Comparison of ENCODE assay signal across 8 mouse cellular contexts in genomic region chr10:39572672-39573051, GRCm38 (mm10). TPM values are rescaled to one million over a fixed set of nuclear protein-coding genes. Genes with fewer than 3 reads are reported as not detected.
DNase-seq lines count a peak whose midpoint lies in the region; ATAC-seq and TF ChIP-seq lines count a peak whose summit lies in the region.

No protein-coding gene starts in this region.

- H3K27me3 ChIP-seq in heart, postnatal 0 days (ENCODE audit: control insufficient read depth, insufficient read depth, low read length) = no peaks in the 10 kb centered on the region

- no peak overlapping the region for H3K27ac ChIP-seq in heart, postnatal 0 days (ENCODE audit: low read depth)

- no peaks in the 10 kb centered on the region for H3K36me3 ChIP-seq in heart, postnatal 0 days (replicated peaks; ENCODE audit: control insufficient read depth, insufficient read depth, low read length)

- WGBS in heart, postnatal 0 days = 58% methylated on average over 6 of the region's 6 CpGs

- H3K9me3 ChIP-seq in heart, postnatal 0 days (replicated peaks; ENCODE audit: control insufficient read depth, low read length) = no peaks in the 10 kb centered on the region

- peaks cover 22% of the 10 kb centered on the region for H3K4me1 ChIP-seq in heart, postnatal 0 days (ENCODE audit: control insufficient read depth, insufficient read depth)

- H3K4me2 ChIP-seq in heart, postnatal 0 days (ENCODE audit: low read depth, low read length) = no peak overlapping the region

- TF ChIP-seq CTCF in heart, postnatal 0 days (IDR thresholded peaks at IDR 0.05; ENCODE audit: low read depth) = no peak

- no peak overlapping the region for H3K9ac ChIP-seq in heart, postnatal 0 days (replicated peaks; ENCODE audit: low read depth, low read length)

- H3K4me3 ChIP-seq in heart, postnatal 0 days (ENCODE audit: low read depth, low read length) = no peak overlapping the region

- DNase-seq in heart, postnatal 0 days (ENCODE audit: low spot score) = no peak
- DNase-seq in heart, postnatal 4 days = no peak
- peak; percentile 90 for DNase-seq in NIH3T3 (ENCODE audit: low read depth)
- DNase-seq in thymus, postnatal 0 days (ENCODE audit: low spot score) = peak; percentile 21
- no peak for DNase-seq in B cell, adult 2 months

- no peak for TF ChIP-seq EP300 in heart, postnatal 0 days (IDR thresholded peaks at IDR 0.05; ENCODE audit: low read depth)

- peak; percentile 24; the same call in 1 of the 2 replicates for ATAC-seq in heart, postnatal 0 days (ENCODE audit: insufficient read depth, low read depth)
- peak; percentile 86 for ATAC-seq in granulocyte monocyte progenitor cell, adult 5-6 weeks (replicated peaks; ENCODE audit: poor library complexity, severe bottlenecking)
- peak; percentile 61 for ATAC-seq in megakaryocyte progenitor cell, adult 5-6 weeks (replicated peaks; ENCODE audit: poor library complexity)
- no peak for ATAC-seq in erythroid progenitor cell, adult 5-6 weeks (replicated peaks; ENCODE audit: low FRiP score, poor library complexity, severe bottlenecking)

RNA-seq across cellular contexts. Expression of gene Traf3ip2, which starts 40.1 kb away (rescaled TPM):
- total RNA-seq in heart, postnatal 0 days (2014; rRNA removed; ENCODE audit: low replicate concordance) = 6.4 and 9.9 TPM in 2 replicates
- 6.3 and 6.4 TPM in 2 replicates for polyA plus RNA-seq in heart, postnatal 0 days (2015; fragmentation: Nextera tagmentation; extraction: Ambion mirVana)
- 1 to 10 TPM; 7.1 to 7.3 TPM for total RNA-seq in heart, postnatal 4 days (2021)
- 2.5 and 9.6 TPM in 2 replicates for total RNA-seq in granulocyte monocyte progenitor cell, adult 5-6 weeks (2014; fragmentation: Nextera tagmentation)
- 2.9 and 8.5 TPM in 2 replicates for total RNA-seq in granulocyte monocyte progenitor cell, adult 5-6 weeks (2017)
- total RNA-seq in megakaryocyte progenitor cell, adult 5-6 weeks (2015) = 11.2 and 11.6 TPM in 2 replicates
- 1.5 and 4.3 TPM in 2 replicates for total RNA-seq in megakaryocyte progenitor cell, adult 5-6 weeks (2017)
- 13.9 and 19.3 TPM in 2 replicates for polyA plus RNA-seq in thymus, postnatal 0 days (2015; fragmentation: Nextera tagmentation; extraction: Ambion mirVana)
- 2.9 and 3.6 TPM in 2 replicates for total RNA-seq in erythroid progenitor cell, adult 5-6 weeks (2015; ENCODE audit: low replicate concordance)
- 0.77 TPM in 1 of 2 replicates, not detected in the other for total RNA-seq in erythroid progenitor cell, adult 5-6 weeks (2017; ENCODE audit: low replicate concordance)

Comparison
In these comparisons a context has a peak if more than half of its experiments do, and no peak if none do; other contexts are left out.
1. DNase-seq: peak in NIH3T3 (single experiment) and thymus, postnatal 0 days (single experiment); none in heart, postnatal 0 days (single experiment), heart, postnatal 4 days (single experiment) and B cell, adult 2 months (0 of 2).